Mouse (Mus musculus) MEL (cell line): ENCODE results near the gene Tmco5. TPM values are rescaled to one million over a fixed set of nuclear protein-coding genes. Genes with fewer than 3 reads are reported as not detected.
"Not testable (repeated sequence)": the region's sequence is repeated elsewhere in the genome, so short reads cannot be mapped to it uniquely, and the experiment has no call there.

ENCODE experiments used
- DNase-seq: peaks from one replicate; pipeline ENCODE4 v3.0.0; 2011; ENCODE audit warnings: low read depth, low spot score
- H3K27ac ChIP-seq: 2 replicates; pipeline ENCODE4 v1.5.1; 2012; ENCODE audit warnings: low read depth, mild to moderate bottlenecking, control low read depth, low read length, moderate library complexity; ENCODE audit not compliant: control insufficient read depth
- H3K27me3 ChIP-seq, 2 experiments: fragments of 150-350 bp in 1 of 2; sonication (generic) in 1 of 2; 2 replicates each; pipeline ENCODE4 v1.6.1; 2012; ENCODE audit warnings: low read length in 2 of 2, mild to moderate bottlenecking in 2 of 2, improper control_type of control experiment in 1 of 2, moderate library complexity in 1 of 2; ENCODE audit not compliant: insufficient read depth in 2 of 2, control insufficient read depth in 1 of 2
- H3K36me3 ChIP-seq, 2 experiments: 2 replicates each; pipeline ENCODE4 v1.6.1; 2012 to 2014; ENCODE audit warnings: low read length in 2 of 2, improper control_type of control experiment in 1 of 2, inconsistent platforms in 1 of 2, mild to moderate bottlenecking in 1 of 2; ENCODE audit not compliant: insufficient read depth in 2 of 2, control insufficient read depth in 1 of 2
- H3K4me1 ChIP-seq, 2 experiments: fragments of 150-350 bp in 1 of 2; sonication (generic) in 1 of 2; 2 replicates each; pipeline ENCODE4 v1.6.1; 2012; ENCODE audit warnings: low read length in 2 of 2, improper control_type of control experiment in 1 of 2, mild to moderate bottlenecking in 1 of 2; ENCODE audit not compliant: insufficient read depth in 2 of 2, control insufficient read depth in 1 of 2
- H3K4me3 ChIP-seq, 2 experiments: fragments of 150-350 bp in 1 of 2; sonication (generic) in 1 of 2; 2 replicates each; pipeline ENCODE4 v1.5.1; 2012; ENCODE audit warnings: low read depth in 2 of 2, low read length in 2 of 2, mild to moderate bottlenecking in 2 of 2, moderate library complexity in 2 of 2, control low read depth in 1 of 2, improper control_type of control experiment in 1 of 2; ENCODE audit not compliant: control insufficient read depth in 1 of 2, insufficient read depth in 1 of 2
- H3K79me2 ChIP-seq: 2 replicates; pipeline ENCODE4 v1.6.1; 2012; ENCODE audit warnings: mild to moderate bottlenecking, low read length, moderate library complexity; ENCODE audit not compliant: control insufficient read depth, poor library complexity, insufficient read depth
- H3K9ac ChIP-seq: 2 replicates; pipeline ENCODE4 v1.6.1; 2012; ENCODE audit warnings: low read depth, mild to moderate bottlenecking, control low read depth, low read length, moderate library complexity; ENCODE audit not compliant: control insufficient read depth, poor library complexity, severe bottlenecking
- H3K9me3 ChIP-seq: fragments of 150-350 bp; sonication (generic); replicated peaks from 2 replicates; pipeline ENCODE4 v1.6.1; 2012; ENCODE audit warnings: mild to moderate bottlenecking, low read length, improper control_type of control experiment, moderate library complexity; ENCODE audit not compliant: insufficient read depth
- BHLHE40 ChIP-seq: IDR thresholded peaks from 2 replicates; pipeline ENCODE4 v1.6.1; 2012; ENCODE audit warnings: low read depth, mild to moderate bottlenecking, inconsistent platforms, low read length, improper control_type of control experiment, borderline replicate concordance
- CHD1 ChIP-seq: IDR thresholded peaks from 2 replicates; pipeline ENCODE4 v1.6.1; 2012; ENCODE audit warnings: low read depth, mild to moderate bottlenecking, inconsistent platforms, low read length, improper control_type of control experiment
- CHD2 ChIP-seq: IDR thresholded peaks from 2 replicates; pipeline ENCODE4 v1.6.1; 2011; ENCODE audit warnings: low read length, improper control_type of control experiment
- CTCF ChIP-seq, 3 experiments: IDR thresholded peaks in 2 of 3; conservative IDR thresholded peaks in 1 of 3; 2 replicates each; pipeline ENCODE4 v1.5.1; 2011 to 2012; ENCODE audit warnings: low read length in 3 of 3, low read depth in 2 of 3, mild to moderate bottlenecking in 2 of 3, improper control_type of control experiment in 1 of 3, inconsistent platforms in 1 of 3, mixed read lengths in 1 of 3, moderate library complexity in 1 of 3; ENCODE audit not compliant: control insufficient read depth in 1 of 3, insufficient read depth in 1 of 3, poor library complexity in 1 of 3, severe bottlenecking in 1 of 3
- E2F4 ChIP-seq: IDR thresholded peaks from 2 replicates; pipeline ENCODE4 v1.6.1; 2011; ENCODE audit warnings: low read depth, low read length, improper control_type of control experiment, borderline replicate concordance
- ELF1 ChIP-seq: IDR thresholded peaks from 2 replicates; pipeline ENCODE4 v1.6.1; 2014; ENCODE audit warnings: low read depth, mild to moderate bottlenecking, inconsistent platforms, low read length, improper control_type of control experiment, moderate library complexity
- EP300 ChIP-seq, 2 experiments: IDR thresholded peaks; 2 replicates each; pipeline ENCODE4 v1.6.1; 2011; ENCODE audit warnings: improper control_type of control experiment in 2 of 2, low read length in 2 of 2, low read depth in 1 of 2, mild to moderate bottlenecking in 1 of 2
- ETS1 ChIP-seq: IDR thresholded peaks from 2 replicates; pipeline ENCODE4 v1.6.1; 2012; ENCODE audit warnings: low read depth, mild to moderate bottlenecking, inconsistent platforms, low read length, improper control_type of control experiment, moderate library complexity
- GABPA ChIP-seq: IDR thresholded peaks from 2 replicates; pipeline ENCODE4 v1.6.1; 2012; ENCODE audit warnings: low read depth, mild to moderate bottlenecking, inconsistent platforms, low read length, improper control_type of control experiment, moderate library complexity
- GATA1 ChIP-seq: IDR thresholded peaks from 2 replicates; pipeline ENCODE4 v1.6.1; 2011; ENCODE audit warnings: low read depth, low read length, improper control_type of control experiment
- HCFC1 ChIP-seq: IDR thresholded peaks from 2 replicates; pipeline ENCODE4 v1.6.1; 2012; ENCODE audit warnings: low read depth, mild to moderate bottlenecking, inconsistent platforms, low read length, improper control_type of control experiment, moderate library complexity
- JUND ChIP-seq: IDR thresholded peaks from 2 replicates; pipeline ENCODE4 v1.6.1; 2011; ENCODE audit warnings: low read depth, mild to moderate bottlenecking, improper control_type of control experiment, low read length
- MAFK ChIP-seq: IDR thresholded peaks from 2 replicates; pipeline ENCODE4 v1.6.1; 2011; ENCODE audit warnings: low read depth, mild to moderate bottlenecking, low read length, improper control_type of control experiment, borderline replicate concordance
- MAZ ChIP-seq: IDR thresholded peaks from 2 replicates; pipeline ENCODE4 v1.6.1; 2012; ENCODE audit warnings: low read depth, mild to moderate bottlenecking, inconsistent platforms, low read length, improper control_type of control experiment
- MYB ChIP-seq: IDR thresholded peaks from 2 replicates; pipeline ENCODE4 v1.6.1; 2011; ENCODE audit warnings: mild to moderate bottlenecking, low read depth, low read length, improper control_type of control experiment
- MYC ChIP-seq: IDR thresholded peaks from 2 replicates; pipeline ENCODE4 v1.6.1; 2011; ENCODE audit warnings: low read depth, mild to moderate bottlenecking, low read length, improper control_type of control experiment, moderate library complexity
- NRF1 ChIP-seq: IDR thresholded peaks from 2 replicates; pipeline ENCODE4 v1.6.1; 2014; ENCODE audit warnings: low read depth, mild to moderate bottlenecking, inconsistent platforms, low read length, improper control_type of control experiment, moderate library complexity; ENCODE audit not compliant: poor library complexity, insufficient read depth, severe bottlenecking
- POLR2A ChIP-seq, 2 experiments: IDR thresholded peaks; 2 replicates each; pipeline ENCODE4 v1.6.1; 2011 to 2012; ENCODE audit warnings: low read length in 2 of 2, mild to moderate bottlenecking in 2 of 2, control low read depth in 1 of 2, improper control_type of control experiment in 1 of 2, low read depth in 1 of 2, moderate library complexity in 1 of 2; ENCODE audit not compliant: control insufficient read depth in 1 of 2, insufficient read depth in 1 of 2, poor library complexity in 1 of 2
- POLR2AphosphoS2 ChIP-seq: IDR thresholded peaks from 2 replicates; pipeline ENCODE4 v1.6.1; 2011; ENCODE audit warnings: low read length, improper control_type of control experiment
- POLR2AphosphoS5 ChIP-seq: IDR thresholded peaks from 2 replicates; pipeline ENCODE4 v1.6.1; 2012; ENCODE audit warnings: low read depth, borderline replicate concordance, mild to moderate bottlenecking, inconsistent platforms, low read length, moderate library complexity, mixed read lengths
- RCOR1 ChIP-seq: IDR thresholded peaks from 2 replicates; pipeline ENCODE4 v1.6.1; 2012; ENCODE audit warnings: low read depth, mild to moderate bottlenecking, inconsistent platforms, low read length, improper control_type of control experiment
- TCF12 ChIP-seq: IDR thresholded peaks from 2 replicates; pipeline ENCODE4 v1.6.1; 2014; ENCODE audit warnings: low read depth, mild to moderate bottlenecking, inconsistent platforms, low read length, improper control_type of control experiment, moderate library complexity
- USF1 ChIP-seq: IDR thresholded peaks from 2 replicates; pipeline ENCODE4 v1.6.1; 2014; ENCODE audit warnings: low read depth, mild to moderate bottlenecking, inconsistent platforms, low read length, improper control_type of control experiment, moderate library complexity
- polyA plus RNA-seq, 2 experiments: library from polyadenylated mRNA; stranded (reverse) in 1 of 2; unstranded in 1 of 2; fragments of >175 nt in 1 of 2; fragments of >200 nt in 1 of 2; gene quantifications; 2 replicates each; pipeline versions ENCODE4 v1.2.1 to v1.2.4; 2012; ENCODE audit warnings: low replicate concordance in 2 of 2, low read depth in 1 of 2; ENCODE audit not compliant: insufficient read length in 2 of 2, insufficient read depth in 1 of 2, missing spikeins in 1 of 2
- total RNA-seq: library from RNA; depleted of rRNA; stranded (reverse); fragments of 300-350 nt; gene quantifications from 2 replicates; pipeline ENCODE4 v1.2.3, GENCODE M21; 2012

The Tmco5 gene
- total and polyA plus RNA-seq, 3 experiments, result not detected

GRCm38 (mm10) chr2:116934236-116934635, 55.7 kb downstream of the Tmco5 start:
- not testable (repeated sequence) for H3K4me3 ChIP-seq, DNase-seq, H3K4me1 ChIP-seq, H3K36me3 ChIP-seq, H3K79me2 ChIP-seq, H3K9ac ChIP-seq, H3K27ac ChIP-seq, H3K27me3 ChIP-seq, H3K9me3 ChIP-seq

GRCm38 (mm10) chr2:116934776-116935175, 56.3 kb downstream of the Tmco5 start:
- no peak overlapping the region for H3K27ac ChIP-seq
- H3K4me1 ChIP-seq, result no peaks in the 10 kb centered on the region
- H3K9ac ChIP-seq, result no peak overlapping the region
- no peaks in the 10 kb centered on the region for H3K79me2 ChIP-seq
- no peak for TF ChIP-seq HCFC1
- TF ChIP-seq NRF1, result no peak
- no peak for TF ChIP-seq ELF1
- no peak for TF ChIP-seq MYC
- no peak for TF ChIP-seq CHD2
- TF ChIP-seq USF1, result no peak
- no peak for TF ChIP-seq EP300 (IDR thresholded peaks at IDR 0.05; ENCODE audit: low read depth in 1 of 2, low read length in 2 of 2)
- no peak for TF ChIP-seq CTCF (IDR thresholded peaks at IDR 0.05 in 2 of 3, conservative IDR thresholded peaks at IDR 0.05 in 1 of 3; ENCODE audit: control insufficient read depth in 1 of 3, insufficient read depth in 1 of 3, low read depth in 2 of 3, low read length in 3 of 3, poor library complexity in 1 of 3, severe bottlenecking in 1 of 3)
- TF ChIP-seq TCF12, result no peak
- no peak for TF ChIP-seq MYB
- TF ChIP-seq BHLHE40, result no peak
- TF ChIP-seq E2F4, result no peak
- TF ChIP-seq, all 39 proteins: peak for 0
- no peaks in the 10 kb centered on the region for H3K9me3 ChIP-seq
- H3K36me3 ChIP-seq, result no peaks in the 10 kb centered on the region
- H3K4me3 ChIP-seq, result no peak overlapping the region
- no peak for DNase-seq
- H3K27me3 ChIP-seq, result no peaks in the 10 kb centered on the region

- Histone ChIP-seq H3K4me3 (no peak overlapping the region), H3K36me3 (no peaks in the 10 kb centered on the region), H3K79me2 (no peaks in the 10 kb centered on the region), H3K9me3 (no peaks in the 10 kb centered on the region), H3K27me3 (no peaks in the 10 kb centered on the region), H3K4me1 (no peaks in the 10 kb centered on the region), H3K9ac (no peak overlapping the region), H3K27ac (no peak overlapping the region)
- DNase-seq, result no peak
- TF ChIP-seq ETS1 (no peak), ELF1 (no peak), POLR2A (IDR thresholded peaks at IDR 0.05; ENCODE audit: control insufficient read depth in 1 of 2, insufficient read depth in 1 of 2, low read depth in 1 of 2, low read length in 2 of 2, poor library complexity in 1 of 2) (no peak), RCOR1 (no peak), POLR2AphosphoS2 (no peak), CHD2 (no peak), HCFC1 (no peak), CHD1 (no peak), GABPA (no peak), MAZ (no peak), JUND (no peak), MAFK (no peak), POLR2AphosphoS5 (no peak), GATA1 (no peak)
These were observed 57.9 kb downstream of the Tmco5 start for GRCm38 (mm10) chr2:116936371-116936770.
